Mouse (Mus musculus) right cerebral cortex, postnatal 25 days (tissue): ENCODE results near the gene Hdac9.
"Not testable (repeated sequence)": the region's sequence is repeated elsewhere in the genome, so short reads cannot be mapped to it uniquely, and the experiment has no call there.

Experiments
- DNase-seq: peaks from one replicate; pipeline ENCODE4 v3.0.0; 2022

The Hdac9 gene

DNA sequence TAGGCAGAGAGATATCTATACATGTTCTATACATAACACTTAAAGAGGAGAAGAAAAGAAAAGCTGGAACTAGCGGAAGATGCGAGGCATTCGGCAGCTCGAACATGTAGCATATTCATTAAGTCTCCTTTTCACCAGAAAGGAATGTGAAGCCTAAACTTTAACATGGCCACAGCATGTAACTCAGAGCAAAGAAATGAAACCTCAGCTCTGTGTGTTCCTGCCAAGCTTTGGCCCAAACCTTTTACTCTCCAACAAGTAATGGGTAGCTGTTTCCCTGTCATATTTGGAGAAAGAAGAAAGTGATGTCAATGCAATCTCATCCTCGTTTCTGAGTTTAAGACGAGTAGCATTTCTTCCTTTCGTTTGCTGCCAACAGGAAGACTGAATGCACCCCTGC, 876.8 kb downstream of the Hdac9 start:
- DNase-seq = no peak

DNA sequence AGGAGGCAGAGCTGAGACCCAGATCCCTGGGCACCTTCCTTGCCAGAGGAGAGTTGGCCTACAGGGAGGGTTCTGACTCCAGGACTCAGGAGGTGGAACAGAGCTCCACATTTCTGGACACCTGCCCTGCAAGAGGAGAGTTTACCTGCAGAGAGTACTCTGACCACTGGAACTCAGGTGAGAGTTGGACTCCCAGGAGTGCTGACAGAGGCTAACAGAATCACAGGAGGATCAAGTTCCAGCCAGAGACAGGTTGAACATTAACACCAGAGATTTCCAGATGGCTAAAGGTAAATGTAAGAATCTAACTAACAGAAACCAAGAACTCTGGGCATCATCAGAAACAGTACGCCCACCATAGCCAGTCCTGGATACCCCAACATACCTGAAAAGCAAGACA, 907.1 kb downstream of the Hdac9 start:
- DNase-seq = not testable (repeated sequence)
